Mouse (Mus musculus): Measurements from ENCODE around the gene Gm21860.
"Not testable (repeated sequence)": the region's sequence is repeated elsewhere in the genome, so short reads cannot be mapped to it uniquely, and the experiment has no call there.

- not testable (repeated sequence) for TF ChIP-seq CTCF (IDR thresholded peaks at IDR 0.05; ENCODE audit: borderline replicate concordance, insufficient read depth, low read depth, low read length); POLR2A (IDR thresholded peaks at IDR 0.05; ENCODE audit: borderline replicate concordance, insufficient read depth, low read length)
Measured at GRCm38 (mm10) chrY:90732101-90732542, 22.5 kb downstream of the Gm21860 start.

All from cerebellum, adult 2 months (tissue).